Mouse (Mus musculus) limb, embryonic 13.5 days (tissue): ENCODE measurements at regions not wholly inside any gene's neighbourhood (a gene's known extent, or its start where the extent isn't known, plus 50 kb on each side); places are given as distances from the start of the nearest gene placed in this dataset.

ENCODE experiments used
- ATAC-seq: fragments of 200-750 bp; cut with Nextera tagmentation; 2 replicates; pipeline ENCODE4 v1.8.0; 2017; ENCODE audit warnings: low read depth, moderate number of reproducible peaks, moderate TSS enrichment; ENCODE audit not compliant: low FRiP score
- H3K27ac ChIP-seq: fragments of 300-500 bp; sonication (generic); 2 replicates; pipeline ENCODE4 v1.5.1; 2015; ENCODE audit warnings: inconsistent platforms, mild to moderate bottlenecking, moderate library complexity
- H3K27me3 ChIP-seq: fragments of 300-500 bp; sonication (generic); 2 replicates; pipeline ENCODE4 v1.6.1; 2015; ENCODE audit warnings: mild to moderate bottlenecking, inconsistent platforms
- H3K36me3 ChIP-seq: fragments of 300-500 bp; sonication (generic); 2 replicates; pipeline ENCODE4 v1.6.1; 2015; ENCODE audit warnings: inconsistent platforms, mild to moderate bottlenecking, moderate library complexity
- H3K4me1 ChIP-seq: fragments of 300-500 bp; sonication (generic); 2 replicates; pipeline ENCODE4 v1.6.1; 2015; ENCODE audit warnings: inconsistent platforms
- H3K4me2 ChIP-seq: fragments of 300-500 bp; sonication (generic); replicated peaks from 2 replicates; pipeline ENCODE4 v1.6.1; 2015; ENCODE audit warnings: inconsistent platforms, mild to moderate bottlenecking, moderate library complexity
- H3K4me3 ChIP-seq: fragments of 300-500 bp; sonication (generic); 2 replicates; pipeline ENCODE4 v1.5.1; 2015; ENCODE audit warnings: moderate library complexity, mild to moderate bottlenecking, inconsistent platforms
- H3K9ac ChIP-seq: fragments of 300-500 bp; sonication (generic); 2 replicates; pipeline ENCODE4 v1.6.1; 2015; ENCODE audit warnings: mild to moderate bottlenecking, inconsistent platforms
- H3K9me3 ChIP-seq: fragments of 300-500 bp; sonication (generic); 2 replicates; pipeline ENCODE4 v1.6.1; 2016; ENCODE audit warnings: inconsistent platforms
- WGBS: fragments of 180-500 bp; shearing (Covaris S2); methylation state at CpG from one replicate; pipeline ENCODE4 v1.1.7; 2015; 5-methylcytosine and 5-hydroxymethylcytosine counted together

DNA sequence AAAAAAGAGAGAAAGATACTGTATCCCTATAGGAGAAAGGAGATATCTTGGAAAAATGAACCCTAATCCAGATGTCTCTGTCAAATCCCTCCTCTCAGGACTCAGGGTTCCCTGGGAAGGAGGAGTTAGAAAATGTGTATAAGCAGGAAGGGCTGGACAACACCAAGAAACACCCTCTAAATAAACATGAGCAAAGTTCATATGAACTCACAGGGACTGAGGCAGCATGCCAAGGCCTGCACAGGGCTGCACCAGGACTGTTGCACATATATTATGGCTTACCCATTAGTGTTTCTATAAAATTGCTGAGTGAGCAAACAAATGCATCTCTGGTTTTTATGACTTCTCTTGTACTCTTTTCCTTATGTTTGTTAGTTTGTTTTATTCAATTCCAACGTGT is 508.5 kb upstream of the Fam174a start:
- Histone ChIP-seq H3K9ac (no peak overlapping the region), H3K4me2 (no peak overlapping the region), H3K27ac (no peak overlapping the region), H3K9me3 (no peaks in the 10 kb centered on the region), H3K4me3 (no peak overlapping the region), H3K36me3 (no peaks in the 10 kb centered on the region), H3K4me1 (no peaks in the 10 kb centered on the region), H3K27me3 (no peaks in the 10 kb centered on the region)
- 68% methylated on average over 1 of the region's 1 CpGs for WGBS
- ATAC-seq: no peak

GRCm38 (mm10) chr1:94827628-94828027 is 485.8 kb upstream of the Fam174a start:
- Histone ChIP-seq H3K9ac (no peak overlapping the region), H3K4me3 (no peak overlapping the region), H3K27ac (no peak overlapping the region), H3K4me1 (no peaks in the 10 kb centered on the region), H3K4me2 (no peak overlapping the region), H3K9me3 (no peaks in the 10 kb centered on the region), H3K36me3 (no peaks in the 10 kb centered on the region), H3K27me3 (no peaks in the 10 kb centered on the region)
- ATAC-seq: no peak

DNA sequence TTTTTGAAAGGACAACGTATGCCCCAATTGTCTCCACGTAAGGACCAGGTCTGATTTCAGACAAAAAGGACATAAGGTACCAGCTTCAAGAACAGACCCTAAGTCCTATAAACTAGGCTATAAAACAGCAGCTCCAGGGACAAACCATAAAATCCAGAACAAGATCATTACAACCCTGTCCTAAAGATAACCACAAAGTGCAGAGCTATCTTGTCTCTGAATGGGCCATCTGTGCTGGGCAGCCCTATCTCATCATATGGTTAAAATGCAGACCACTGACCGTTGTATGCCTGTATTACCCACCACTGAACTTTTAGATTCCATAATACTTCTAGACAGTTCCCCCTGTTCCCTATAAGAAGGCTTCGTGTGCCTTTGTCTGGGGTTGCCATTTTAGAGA is 477.4 kb upstream of the Fam174a start:
- Histone ChIP-seq H3K9ac (no peak overlapping the region), H3K4me2 (no peak overlapping the region), H3K27me3 (no peaks in the 10 kb centered on the region), H3K4me3 (no peak overlapping the region), H3K4me1 (no peaks in the 10 kb centered on the region), H3K9me3 (no peaks in the 10 kb centered on the region), H3K36me3 (no peaks in the 10 kb centered on the region), H3K27ac (no peak overlapping the region)
- 66% methylated on average over 4 of the region's 4 CpGs for WGBS
- no peak for ATAC-seq

- Histone ChIP-seq H3K9me3 (no peaks in the 10 kb centered on the region), H3K4me3 (no peak overlapping the region), H3K36me3 (no peaks in the 10 kb centered on the region), H3K27me3 (no peaks in the 10 kb centered on the region), H3K4me2 (no peak overlapping the region), H3K9ac (no peak overlapping the region), H3K27ac (no peak overlapping the region), H3K4me1 (no peaks in the 10 kb centered on the region)
- no peak for ATAC-seq
- WGBS: 77% methylated on average over 1 of the region's 1 CpGs
Measured at GRCm38 (mm10) chr1:94851522-94851921, 461.9 kb upstream of the Fam174a start.

- no peaks in the 10 kb centered on the region for H3K27me3 ChIP-seq
- ATAC-seq: no peak
- WGBS: 83% methylated on average over 2 of the region's 2 CpGs
- H3K36me3 ChIP-seq: no peaks in the 10 kb centered on the region
- no peak overlapping the region for H3K4me3 ChIP-seq
- H3K4me1 ChIP-seq: no peaks in the 10 kb centered on the region
- no peak overlapping the region for H3K9ac ChIP-seq
- no peak overlapping the region for H3K4me2 ChIP-seq
- H3K27ac ChIP-seq: no peak overlapping the region
- no peaks in the 10 kb centered on the region for H3K9me3 ChIP-seq
Measured at GRCm38 (mm10) chr1:94858464-94858863, 455.0 kb upstream of the Fam174a start.

DNA sequence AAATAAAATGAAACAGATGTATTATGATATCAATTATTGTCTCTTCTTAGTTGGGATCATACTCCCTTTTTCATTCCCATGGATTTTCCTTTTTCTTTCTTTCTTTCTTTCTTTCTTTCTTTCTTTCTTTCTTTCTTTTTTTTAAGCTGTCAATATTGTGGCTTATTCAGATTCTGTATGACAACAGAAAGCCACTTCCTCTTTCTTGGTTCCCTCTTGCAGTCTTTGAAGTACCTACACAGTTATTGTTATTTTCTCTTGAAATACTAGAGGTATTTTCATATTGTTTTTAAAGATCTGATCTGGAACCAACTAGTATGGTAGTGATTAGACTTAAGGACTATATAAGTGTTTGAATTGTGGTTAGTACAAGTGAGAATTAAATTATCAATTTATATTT is 444.6 kb upstream of the Fam174a start:
- Histone ChIP-seq H3K9ac (no peak overlapping the region), H3K27me3 (no peaks in the 10 kb centered on the region), H3K4me3 (no peak overlapping the region), H3K4me2 (no peak overlapping the region), H3K36me3 (no peaks in the 10 kb centered on the region), H3K27ac (no peak overlapping the region), H3K4me1 (no peaks in the 10 kb centered on the region), H3K9me3 (no peaks in the 10 kb centered on the region)
- no peak for ATAC-seq

GRCm38 (mm10) chr1:94880553-94880952 is 432.9 kb upstream of the Fam174a start:
- H3K36me3 ChIP-seq: no peaks in the 10 kb centered on the region
- H3K27me3 ChIP-seq: no peaks in the 10 kb centered on the region
- H3K27ac ChIP-seq: no peak overlapping the region
- H3K9me3 ChIP-seq: no peaks in the 10 kb centered on the region
- ATAC-seq: no peak
- 97% methylated on average over 1 of the region's 1 CpGs for WGBS
- H3K4me1 ChIP-seq: no peaks in the 10 kb centered on the region
- H3K4me2 ChIP-seq: no peak overlapping the region
- no peak overlapping the region for H3K4me3 ChIP-seq
- no peak overlapping the region for H3K9ac ChIP-seq

DNA sequence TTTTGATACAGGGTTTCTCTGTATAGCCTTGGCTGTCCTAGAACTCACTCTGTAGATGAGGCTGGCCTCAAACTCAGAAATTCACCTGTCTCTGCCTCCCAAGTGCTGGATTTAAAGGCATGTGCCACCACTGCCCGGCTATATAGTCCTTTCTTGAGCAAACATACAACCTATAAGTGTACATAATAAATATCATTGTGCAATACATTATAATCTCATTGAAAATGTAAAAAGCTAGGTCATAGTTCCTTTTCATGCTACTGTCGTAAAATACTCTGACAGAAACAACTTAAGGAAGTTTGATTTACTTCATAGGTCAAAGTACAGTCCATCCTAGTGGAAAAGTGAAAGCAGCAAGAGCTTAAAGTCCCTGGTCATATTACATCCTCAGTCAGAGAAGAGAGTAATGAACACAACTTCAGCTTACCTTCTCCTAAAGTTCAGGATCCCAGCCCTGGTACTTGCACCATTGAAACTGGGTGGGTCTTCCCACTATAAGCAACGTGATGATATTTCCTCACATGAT is 408.4 kb upstream of the Fam174a start:
- Histone ChIP-seq H3K27me3 (no peaks in the 10 kb centered on the region), H3K4me1 (no peaks in the 10 kb centered on the region), H3K4me2 (no peak overlapping the region), H3K36me3 (no peaks in the 10 kb centered on the region), H3K27ac (no peak overlapping the region), H3K9me3 (no peaks in the 10 kb centered on the region), H3K9ac (no peak overlapping the region), H3K4me3 (no peak overlapping the region)
- ATAC-seq: no peak
- WGBS: 73% methylated on average over 3 of the region's 3 CpGs

DNA sequence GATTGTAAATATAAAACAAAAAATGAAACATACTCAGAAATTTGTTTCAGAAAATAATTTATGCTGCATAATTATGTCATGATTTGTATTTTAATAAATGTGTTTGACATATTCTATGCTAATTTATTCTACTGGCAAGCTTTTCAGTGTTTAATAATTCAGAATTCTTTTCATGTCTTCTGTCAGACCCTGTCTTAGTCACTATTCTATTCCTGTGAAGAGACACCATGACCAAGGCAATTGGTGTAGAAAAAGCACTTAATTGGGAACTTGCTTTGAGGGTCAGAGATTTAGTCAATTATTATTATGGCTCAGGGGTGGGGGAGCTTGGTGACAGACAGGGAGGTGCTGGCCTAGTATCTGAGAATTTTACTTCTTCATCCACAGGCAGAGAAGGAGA is 402.6 kb upstream of the Fam174a start:
- no peak for ATAC-seq
- H3K36me3 ChIP-seq: no peaks in the 10 kb centered on the region
- H3K9ac ChIP-seq: no peak overlapping the region
- no peaks in the 10 kb centered on the region for H3K4me1 ChIP-seq
- no peaks in the 10 kb centered on the region for H3K9me3 ChIP-seq
- no peak overlapping the region for H3K4me2 ChIP-seq
- no peak overlapping the region for H3K27ac ChIP-seq
- no peaks in the 10 kb centered on the region for H3K27me3 ChIP-seq
- H3K4me3 ChIP-seq: no peak overlapping the region
